In genomic region chr1:31462340-31462739, GRCm38 (mm10) we compare ENCODE assay signal across 29 mouse cellular contexts.
"Had no signal": no experiment of that assay in that cellular context is flagged by ENCODE, and none has a peak within 500 bp of the region (broad histone marks: within the 10 kb centered on the region; RNA-seq: fewer than 3 reads in every experiment).

No protein-coding gene starts in this region.

- DNase-seq: gastrocnemius, postnatal 14 days; gastrocnemius, postnatal 36 days; heart, adult 11 months; heart, adult 2 months; heart, postnatal 14 days; heart, postnatal 36 days; kidney, adult 11 months; kidney, adult 2 months; kidney, adult 9 months; kidney, postnatal 14 days; kidney, postnatal 4 days; liver; liver, embryonic 13.5 days; liver, postnatal 0 days had no signal

- H3K4me1 ChIP-seq: heart, embryonic 13.5 days; heart, embryonic 15.5 days; hindbrain, embryonic 13.5 days; hindbrain, embryonic 15.5 days; kidney, embryonic 15.5 days; limb, embryonic 10.5 days; limb, embryonic 12.5 days; liver, embryonic 13.5 days; liver, embryonic 15.5 days had no signal

- H3K36me3 ChIP-seq: heart, embryonic 13.5 days; heart, embryonic 15.5 days; hindbrain, embryonic 13.5 days; hindbrain, embryonic 15.5 days; kidney, embryonic 15.5 days; limb, embryonic 10.5 days; limb, embryonic 12.5 days; liver, embryonic 13.5 days; liver, embryonic 15.5 days had no signal

- H3K27ac ChIP-seq: heart, adult 2 months; heart, embryonic 13.5 days; heart, embryonic 15.5 days; hindbrain, embryonic 13.5 days; hindbrain, embryonic 15.5 days; hindbrain, postnatal 0 days; kidney, embryonic 15.5 days; kidney, postnatal 0 days; layer of hippocampus, adult 2 months; left cerebral cortex, adult 2 months; limb, embryonic 10.5 days; limb, embryonic 12.5 days; liver, embryonic 13.5 days; liver, embryonic 15.5 days had no signal

- H3K4me2 ChIP-seq: heart, embryonic 11.5 days; heart, embryonic 13.5 days; heart, embryonic 15.5 days; hindbrain, embryonic 13.5 days; hindbrain, embryonic 15.5 days; kidney, embryonic 15.5 days; limb, embryonic 12.5 days; liver, embryonic 11.5 days; liver, embryonic 13.5 days; liver, embryonic 15.5 days had no signal

- H3K27me3 ChIP-seq: heart, embryonic 13.5 days; heart, embryonic 15.5 days; hindbrain, embryonic 13.5 days; hindbrain, embryonic 15.5 days; kidney, embryonic 15.5 days; limb, embryonic 12.5 days; liver, embryonic 13.5 days; liver, embryonic 15.5 days had no signal

- H3K9me3 ChIP-seq: heart, embryonic 13.5 days; heart, embryonic 15.5 days; hindbrain, embryonic 13.5 days; hindbrain, embryonic 15.5 days; kidney, embryonic 15.5 days; limb, embryonic 10.5 days; limb, embryonic 12.5 days; liver, embryonic 13.5 days; liver, embryonic 15.5 days had no signal

- H3K4me3 ChIP-seq: heart, adult 2 months; heart, embryonic 13.5 days; heart, embryonic 15.5 days; hindbrain, embryonic 13.5 days; hindbrain, embryonic 15.5 days; kidney, embryonic 15.5 days; layer of hippocampus, adult 2 months; left cerebral cortex, adult 2 months; limb, embryonic 10.5 days; limb, embryonic 12.5 days; liver, embryonic 13.5 days; liver, embryonic 15.5 days had no signal

- H3K9ac ChIP-seq: heart, embryonic 13.5 days; heart, embryonic 15.5 days; hindbrain, embryonic 13.5 days; hindbrain, embryonic 15.5 days; kidney, embryonic 15.5 days; limb, embryonic 12.5 days; liver, embryonic 13.5 days; liver, embryonic 15.5 days; liver, postnatal 0 days had no signal

- ATAC-seq: hindbrain, postnatal 0 days; intestine, embryonic 16.5 days; liver, postnatal 0 days had no signal
